Mouse (Mus musculus): ENCODE measurements around the gene Neurl2.

Gene Neurl2

GRCm38 (mm10) chr2:164786388-164786885 lies 46.8 kb downstream of the Neurl2 start:
- DNase-seq (ENCODE audit: low read depth, low spot score) = peak; percentile 14

GRCm38 (mm10) chr2:164785481-164786387 lies 47.5 kb downstream of the Neurl2 start, which contains the start of gene Snx21:
Snx21 (plus strand) TSS chr2:164785823.
- DNase-seq (ENCODE audit: low read depth, low spot score) = peak; percentile 79

GRCm38 (mm10) chr2:164784869-164785420 lies 48.3 kb downstream of the Neurl2 start:
- DNase-seq (ENCODE audit: low read depth, low spot score) = no peak

- peak; percentile 11 for DNase-seq (ENCODE audit: low read depth, low spot score)
These were observed 49.2 kb downstream of the Neurl2 start for GRCm38 (mm10) chr2:164783926-164784581.

GRCm38 (mm10) chr2:164781876-164782275 lies 51.4 kb downstream of the Neurl2 start:
- no peak for DNase-seq (ENCODE audit: low read depth, low spot score)
